Mouse (Mus musculus): Measurements from ENCODE around the gene Ogdh. TPM values are rescaled to one million over a fixed set of nuclear protein-coding genes. Genes with fewer than 3 reads are reported as not detected.

Ogdh gene
- 25.2 TPM for polyA plus RNA-seq (2014; fragmentation: Illumina TruSeq; extraction: RNeasy Lipid Tissue Mini Kit (QIAGEN cat#74804); ENCODE audit: low read depth, low replicate concordance)

GRCm38 (mm10) chr11:6291401-6292115 is at the start of gene Ogdh:
Gene Ogdh, plus strand, starts transcription at chr11:6291633.

GRCm38 (mm10) chr11:6267320-6268254 is 23.8 kb upstream of the Ogdh start, which contains the start of gene Ddx56:
Gene Ddx56, minus strand, starts transcription at chr11:6267772.

DNA sequence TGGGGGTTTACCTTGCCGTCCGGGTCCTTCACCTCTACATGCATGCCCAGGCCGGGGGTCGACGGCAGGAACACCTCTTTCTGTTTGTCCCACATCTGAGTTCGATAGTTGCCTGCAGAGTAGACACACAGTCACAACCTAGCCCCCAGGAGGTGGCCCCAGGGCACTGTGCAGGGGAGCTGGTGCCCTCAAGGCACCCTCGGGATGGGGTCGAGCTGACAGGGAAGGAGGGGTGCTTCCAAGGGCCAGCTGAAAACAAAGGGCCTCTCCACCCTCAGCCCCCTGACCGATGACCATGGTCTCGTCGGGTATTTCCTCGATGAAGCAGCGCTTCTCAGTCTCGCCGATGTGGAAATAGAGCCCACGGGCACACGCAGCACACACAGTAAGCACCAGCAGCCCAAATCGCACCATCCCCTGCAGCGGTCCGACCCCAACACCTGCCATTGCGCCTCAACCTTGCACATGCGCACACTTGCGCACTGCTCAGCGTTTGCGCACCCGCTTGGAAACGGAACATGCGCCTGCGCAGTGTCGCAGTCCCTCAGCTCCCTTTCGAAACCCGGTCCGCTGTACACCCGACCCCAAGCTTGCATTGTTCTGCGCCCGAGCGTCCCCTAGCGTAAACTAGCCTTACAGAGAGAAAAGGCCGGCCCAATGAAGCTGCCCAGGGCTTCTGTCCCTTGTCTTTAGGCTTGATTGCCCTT is 16.9 kb upstream of the Ogdh start, which contains the start of gene Tmed4:
Gene Tmed4, minus strand, starts transcription at position 484 of the 707 bp plus-strand sequence.

GRCm38 (mm10) chr11:6388726-6389413 is 97.4 kb downstream of the Ogdh start, which contains the start of gene Zmiz2:
Gene Zmiz2, plus strand, starts transcription at chr11:6389074.

Other genes starting within 250 kb of the Ogdh start
- 1.2 TPM for gene Camk2b, start 225.3 kb upstream of the Ogdh start, polyA plus RNA-seq (2014; fragmentation: Illumina TruSeq; extraction: RNeasy Lipid Tissue Mini Kit (QIAGEN cat#74804); ENCODE audit: low read depth, low replicate concordance)
- gene A730071L15Rik, start 91.6 kb upstream of the Ogdh start, polyA plus RNA-seq (2014; fragmentation: Illumina TruSeq; extraction: RNeasy Lipid Tissue Mini Kit (QIAGEN cat#74804); ENCODE audit: low read depth, low replicate concordance), result not detected
- gene Nudcd3, start 91.2 kb upstream of the Ogdh start, polyA plus RNA-seq (2014; fragmentation: Illumina TruSeq; extraction: RNeasy Lipid Tissue Mini Kit (QIAGEN cat#74804); ENCODE audit: low read depth, low replicate concordance), result 8.5 TPM
- gene Npc1l1, start 61.5 kb upstream of the Ogdh start, polyA plus RNA-seq (2014; fragmentation: Illumina TruSeq; extraction: RNeasy Lipid Tissue Mini Kit (QIAGEN cat#74804); ENCODE audit: low read depth, low replicate concordance), result not detected
- gene Ddx56, start 23.9 kb upstream of the Ogdh start, polyA plus RNA-seq (2014; fragmentation: Illumina TruSeq; extraction: RNeasy Lipid Tissue Mini Kit (QIAGEN cat#74804); ENCODE audit: low read depth, low replicate concordance), result 9.1 TPM
- 24.4 TPM for gene Tmed4, start 16.8 kb upstream of the Ogdh start, polyA plus RNA-seq (2014; fragmentation: Illumina TruSeq; extraction: RNeasy Lipid Tissue Mini Kit (QIAGEN cat#74804); ENCODE audit: low read depth, low replicate concordance)
- 0.56 TPM for gene Zmiz2, start 97.4 kb downstream of the Ogdh start, polyA plus RNA-seq (2014; fragmentation: Illumina TruSeq; extraction: RNeasy Lipid Tissue Mini Kit (QIAGEN cat#74804); ENCODE audit: low read depth, low replicate concordance)
- 924 TPM for gene Ppia, start 123.8 kb downstream of the Ogdh start, polyA plus RNA-seq (2014; fragmentation: Illumina TruSeq; extraction: RNeasy Lipid Tissue Mini Kit (QIAGEN cat#74804); ENCODE audit: low read depth, low replicate concordance)
- gene H2afv, start 152.8 kb downstream of the Ogdh start, polyA plus RNA-seq (2014; fragmentation: Illumina TruSeq; extraction: RNeasy Lipid Tissue Mini Kit (QIAGEN cat#74804); ENCODE audit: low read depth, low replicate concordance), result 7.8 TPM
- 25.3 TPM for gene Purb, start 184.3 kb downstream of the Ogdh start, polyA plus RNA-seq (2014; fragmentation: Illumina TruSeq; extraction: RNeasy Lipid Tissue Mini Kit (QIAGEN cat#74804); ENCODE audit: low read depth, low replicate concordance)
- gene Myo1g, start 229.3 kb downstream of the Ogdh start, polyA plus RNA-seq (2014; fragmentation: Illumina TruSeq; extraction: RNeasy Lipid Tissue Mini Kit (QIAGEN cat#74804); ENCODE audit: low read depth, low replicate concordance), result 0.11 TPM

Data from liver, adult 10 weeks (tissue).